ENCODE assay signal across 15 mouse cellular contexts in the genomic region with DNA sequence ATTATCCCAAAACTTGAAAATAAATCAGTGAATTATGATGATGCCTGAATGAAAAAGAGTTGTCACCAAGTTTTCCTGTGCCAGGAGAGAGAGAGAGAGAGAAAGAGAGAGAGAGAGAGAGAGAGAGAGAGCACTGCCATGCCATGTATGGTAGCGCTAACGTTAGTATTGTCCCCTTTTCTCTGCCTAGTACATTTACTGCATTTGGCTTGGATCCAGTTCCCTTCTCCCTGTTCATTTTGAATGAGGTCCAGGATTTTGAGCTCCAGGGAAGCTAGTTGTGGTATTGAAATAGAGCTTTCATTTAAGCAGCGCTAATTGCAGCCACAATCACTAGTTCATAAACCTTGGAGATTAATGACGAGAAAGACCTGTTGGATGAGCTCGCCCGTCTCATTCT.
A peak's percentile ranks its signal among the peaks of the same experiment; 100 is the strongest.
DNase-seq lines count a peak whose midpoint lies in the region; ATAC-seq lines count a peak whose summit lies in the region.
"Had no signal": no experiment of that assay in that cellular context is flagged by ENCODE, and none has a peak within 500 bp of the region (broad histone marks: within the 10 kb centered on the region; RNA-seq: fewer than 3 reads in every experiment).

No protein-coding gene starts in this region.

- H3K36me3 ChIP-seq in embryonic facial prominence, embryonic 14.5 days (ENCODE audit: control insufficient read depth, insufficient read depth, low read length): no peaks in the 10 kb centered on the region
- H3K36me3 ChIP-seq in embryonic facial prominence, embryonic 10.5 days (replicated peaks): no peaks in the 10 kb centered on the region
- H3K36me3 ChIP-seq: embryonic facial prominence, embryonic 13.5 days; heart, embryonic 15.5 days; hindbrain, embryonic 12.5 days had no signal

- WGBS in embryonic facial prominence, embryonic 14.5 days: 74% methylated on average over 6 of the region's 6 CpGs
- 89% methylated on average over 6 of the region's 6 CpGs for WGBS in embryonic facial prominence, embryonic 10.5 days

- no peaks in the 10 kb centered on the region for H3K27me3 ChIP-seq in embryonic facial prominence, embryonic 14.5 days (replicated peaks; ENCODE audit: control insufficient read depth, insufficient read depth, low read length)
- H3K27me3 ChIP-seq in embryonic facial prominence, embryonic 10.5 days (replicated peaks; ENCODE audit: low read depth, poor library complexity, severe bottlenecking): no peaks in the 10 kb centered on the region
- H3K27me3 ChIP-seq: embryonic facial prominence, embryonic 13.5 days; heart, embryonic 15.5 days; hindbrain, embryonic 12.5 days had no signal

- no peak; the same call in 1 of the 2 replicates for ATAC-seq in embryonic facial prominence, embryonic 14.5 days (ENCODE audit: low read depth)
- no peak for ATAC-seq in megakaryocyte progenitor cell, adult 5-6 weeks (replicated peaks; ENCODE audit: poor library complexity)
- ATAC-seq: lung, postnatal 0 days had no signal

- H3K4me3 ChIP-seq in embryonic facial prominence, embryonic 14.5 days (ENCODE audit: low read depth, low read length): no peak overlapping the region
- no peak overlapping the region for H3K4me3 ChIP-seq in embryonic facial prominence, embryonic 10.5 days
- H3K4me3 ChIP-seq: embryonic facial prominence, embryonic 13.5 days; heart, embryonic 15.5 days; hindbrain, embryonic 12.5 days had no signal

- H3K4me1 ChIP-seq in embryonic facial prominence, embryonic 14.5 days (ENCODE audit: control insufficient read depth, insufficient read depth, low read length): no peaks in the 10 kb centered on the region
- no peaks in the 10 kb centered on the region for H3K4me1 ChIP-seq in embryonic facial prominence, embryonic 10.5 days
- H3K4me1 ChIP-seq: embryonic facial prominence, embryonic 13.5 days; heart, embryonic 15.5 days; hindbrain, embryonic 12.5 days had no signal

- intact Hi-C loops in left cerebral cortex, postnatal 14 days (cut with DNase I): no loop called here
- intact Hi-C loops in left cerebral cortex, postnatal 36 days (cut with DNase I): no loop called here

- DNase-seq in embryonic facial prominence, embryonic 14.5 days (ENCODE audit: low spot score): peak; percentile 39
- DNase-seq in embryonic facial prominence, embryonic 10.5 days (ENCODE audit: low spot score): no peak
- peak; percentile 2 for DNase-seq in left cerebral cortex, postnatal 14 days (ENCODE audit: low spot score in 2 of 2)
- DNase-seq in left cerebral cortex, postnatal 36 days (ENCODE audit: low spot score in 2 of 2): no peak
- peak; percentile 45 for DNase-seq in Muller cell, postnatal 12 days (ENCODE audit: inconsistent ontology term)
- peak; percentile 6 for DNase-seq in layer of hippocampus, adult 9-10 months (ENCODE audit: low spot score)
- DNase-seq in gastrocnemius, postnatal 10 days: no peak
- DNase-seq: adrenal gland, adult 2 months; kidney, adult 2 months; thymus, postnatal 36 days had no signal

- no peak overlapping the region for H3K27ac ChIP-seq in embryonic facial prominence, embryonic 14.5 days (replicated peaks; ENCODE audit: low read depth, low read length)
- no peak overlapping the region for H3K27ac ChIP-seq in embryonic facial prominence, embryonic 10.5 days (replicated peaks)
- H3K27ac ChIP-seq: embryonic facial prominence, embryonic 13.5 days; heart, embryonic 15.5 days; hindbrain, embryonic 12.5 days had no signal

- no peaks in the 10 kb centered on the region for H3K9me3 ChIP-seq in embryonic facial prominence, embryonic 14.5 days (ENCODE audit: control insufficient read depth, low read length)
- no peaks in the 10 kb centered on the region for H3K9me3 ChIP-seq in embryonic facial prominence, embryonic 10.5 days
- H3K9me3 ChIP-seq: embryonic facial prominence, embryonic 13.5 days; heart, embryonic 15.5 days; hindbrain, embryonic 12.5 days had no signal

- H3K4me2 ChIP-seq in embryonic facial prominence, embryonic 14.5 days (ENCODE audit: low read depth, low read length): no peak overlapping the region
- H3K4me2 ChIP-seq: embryonic facial prominence, embryonic 13.5 days; heart, embryonic 15.5 days; hindbrain, embryonic 12.5 days had no signal

- H3K9ac ChIP-seq in embryonic facial prominence, embryonic 14.5 days (ENCODE audit: low read depth, low read length): no peak overlapping the region
- H3K9ac ChIP-seq: embryonic facial prominence, embryonic 13.5 days; heart, embryonic 15.5 days; hindbrain, embryonic 12.5 days had no signal

Comparison
In these comparisons a context has a peak if more than half of its experiments do, and no peak if none do; other contexts are left out.
1. DNase-seq: peak in embryonic facial prominence, embryonic 14.5 days (single experiment), left cerebral cortex, postnatal 14 days (2 of 2), Muller cell, postnatal 12 days (single experiment) and layer of hippocampus, adult 9-10 months (single experiment); none in embryonic facial prominence, embryonic 10.5 days (single experiment), left cerebral cortex, postnatal 36 days (0 of 2) and gastrocnemius, postnatal 10 days (single experiment).